Mouse (Mus musculus) adrenal gland, postnatal 4 days (tissue): ENCODE data around the gene Ccdc33. TPM values are rescaled to one million over a fixed set of nuclear protein-coding genes. Genes with fewer than 3 reads are reported as not detected.

Experiments
- DNase-seq, 2 experiments: peaks; one replicate each; pipeline ENCODE4 v3.0.0; 2021 to 2022; ENCODE audit warnings: low spot score in 2 of 2, mixed read lengths in 2 of 2
- long read RNA-seq, 2 experiments: library from polyadenylated mRNA; stranded (forward); transcript quantifications; one replicate each; pipeline ENCODE4 v2.0.0; 2021
- total RNA-seq, 2 experiments: library from RNA; stranded (reverse); gene quantifications; 2 replicates each; pipeline ENCODE4 v1.2.3; 2021

Gene Ccdc33
- total RNA-seq: under 1 TPM in 1 of 2 experiments, not detected in 1; 0.87 TPM
- long read RNA-seq, experiment 1: 0 reads
- long read RNA-seq, experiment 2: 0 reads

DNA sequence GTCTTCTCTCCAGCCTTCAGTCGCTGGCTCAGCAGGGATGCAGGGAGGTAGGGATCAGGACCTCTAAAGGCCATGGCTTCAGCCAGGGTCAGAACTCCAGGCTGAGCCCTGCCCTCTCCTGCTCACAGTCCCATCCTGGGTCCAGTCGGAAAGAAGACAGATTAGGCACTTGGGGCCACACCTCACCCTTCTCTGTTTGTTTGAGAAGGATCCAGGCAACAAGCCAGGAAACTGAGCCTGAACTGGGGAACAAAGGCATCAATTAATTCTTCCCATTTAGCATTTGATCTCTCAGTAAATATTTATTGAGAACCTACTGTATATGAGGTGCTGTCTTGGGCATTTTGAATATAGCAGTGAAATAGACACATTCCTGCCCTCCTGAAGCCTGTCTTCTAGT, at the start of gene Ccdc33:
Ccdc33 (minus strand) TSS at position 153 of the 400 bp plus-strand sequence.
- DNase-seq: no peak

DNA sequence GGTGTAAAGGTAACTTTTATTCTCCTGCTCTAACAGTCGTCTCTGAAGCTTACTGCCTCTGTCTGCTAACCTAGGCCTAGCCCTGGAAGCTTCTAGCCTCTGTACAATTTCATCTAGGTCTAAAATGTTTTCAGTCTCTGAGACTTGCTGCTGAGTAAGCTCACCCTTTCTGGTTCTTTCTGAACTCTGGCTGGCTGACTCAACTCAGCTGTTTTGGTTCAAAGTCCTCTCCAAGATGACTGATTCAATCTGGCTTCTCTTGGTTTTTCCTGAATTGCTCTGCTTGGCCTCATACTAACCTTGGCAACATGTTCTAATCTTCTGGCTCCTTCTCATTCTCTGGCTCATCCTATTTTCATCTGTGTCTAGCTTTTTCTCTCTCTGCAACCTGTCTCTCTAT, 47.2 kb upstream of the Ccdc33 start:
- no peak for DNase-seq

DNA sequence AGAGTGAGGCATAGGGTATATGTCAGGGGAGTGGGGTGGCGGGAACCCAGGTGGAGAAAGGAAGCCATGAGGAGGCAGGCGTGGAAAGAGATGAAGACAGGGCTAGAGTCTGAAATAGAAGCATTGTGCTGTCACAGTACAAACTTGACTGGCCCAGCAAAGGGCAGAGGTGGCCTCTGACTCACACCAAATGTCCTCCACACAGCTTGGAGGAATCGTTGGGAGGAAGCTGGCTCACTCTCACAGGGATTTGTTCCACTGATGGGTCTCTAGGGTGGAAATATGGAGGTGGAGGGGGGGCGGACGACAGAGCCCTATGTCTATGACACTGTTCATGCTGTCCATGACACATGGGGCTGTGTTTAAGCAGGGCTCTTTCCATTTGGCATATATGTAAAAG, 44.5 kb upstream of the Ccdc33 start:
- DNase-seq: no peak

DNA sequence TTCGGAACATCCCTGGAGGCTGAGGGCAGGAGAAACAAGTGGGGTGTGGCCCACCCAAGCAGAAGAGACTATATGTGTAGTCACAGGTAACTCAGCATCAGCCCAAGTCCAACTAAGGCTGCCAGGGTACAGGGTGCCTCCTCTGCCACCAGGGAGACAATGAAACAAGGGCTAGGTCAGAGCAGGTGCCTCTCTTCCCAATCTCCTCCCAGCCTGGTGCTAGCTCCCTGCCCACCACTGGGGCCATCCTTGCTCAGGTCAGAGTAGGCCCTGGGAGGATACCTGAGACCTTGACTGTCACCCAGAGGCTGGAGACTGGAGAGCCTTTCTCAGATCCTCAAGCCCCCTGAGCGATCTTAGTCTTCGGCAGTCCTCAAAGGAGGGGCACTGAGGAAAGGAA, 43.5 kb upstream of the Ccdc33 start:
- no peak for DNase-seq

DNA sequence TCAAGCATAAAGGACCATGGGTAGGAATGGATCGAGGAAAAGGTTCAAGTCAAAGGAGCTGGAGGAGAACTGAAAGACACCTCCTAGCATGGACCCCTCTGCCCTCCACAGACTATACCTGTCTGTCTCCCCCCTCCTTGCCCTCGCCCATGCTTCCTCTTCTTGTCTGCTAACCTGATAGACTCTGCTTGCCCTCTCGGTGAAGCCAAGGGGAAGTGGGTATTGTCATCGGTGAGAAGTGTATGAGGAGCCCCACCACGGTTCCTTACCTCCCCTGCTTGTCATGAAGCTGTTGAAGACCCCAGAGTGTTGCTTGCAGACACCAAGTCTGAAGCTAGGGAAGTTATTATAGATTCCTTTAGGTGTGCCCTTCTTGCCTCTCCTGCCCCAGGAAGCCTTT, 41.7 kb upstream of the Ccdc33 start:
- DNase-seq: no peak

DNA sequence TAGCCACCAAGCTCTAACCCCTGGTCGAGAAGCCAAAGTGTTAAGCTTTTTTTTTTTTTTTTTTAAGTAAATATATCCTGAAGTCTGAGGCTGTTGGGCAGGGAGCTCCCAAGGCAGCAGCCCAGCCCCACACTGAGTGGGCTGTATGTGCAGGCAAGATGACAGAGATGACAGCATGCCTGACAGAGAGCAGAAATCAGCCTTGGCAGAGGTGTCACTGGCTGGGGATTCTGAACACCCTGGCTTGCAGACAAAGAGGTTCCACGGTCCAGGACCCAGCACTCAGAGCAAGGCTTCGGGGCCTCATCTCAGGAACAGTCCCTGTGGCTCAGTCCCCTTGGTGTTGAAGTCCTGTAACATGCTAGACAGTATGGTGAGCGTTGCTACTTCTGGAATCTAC, 41.2 kb upstream of the Ccdc33 start:
- no peak for DNase-seq

DNA sequence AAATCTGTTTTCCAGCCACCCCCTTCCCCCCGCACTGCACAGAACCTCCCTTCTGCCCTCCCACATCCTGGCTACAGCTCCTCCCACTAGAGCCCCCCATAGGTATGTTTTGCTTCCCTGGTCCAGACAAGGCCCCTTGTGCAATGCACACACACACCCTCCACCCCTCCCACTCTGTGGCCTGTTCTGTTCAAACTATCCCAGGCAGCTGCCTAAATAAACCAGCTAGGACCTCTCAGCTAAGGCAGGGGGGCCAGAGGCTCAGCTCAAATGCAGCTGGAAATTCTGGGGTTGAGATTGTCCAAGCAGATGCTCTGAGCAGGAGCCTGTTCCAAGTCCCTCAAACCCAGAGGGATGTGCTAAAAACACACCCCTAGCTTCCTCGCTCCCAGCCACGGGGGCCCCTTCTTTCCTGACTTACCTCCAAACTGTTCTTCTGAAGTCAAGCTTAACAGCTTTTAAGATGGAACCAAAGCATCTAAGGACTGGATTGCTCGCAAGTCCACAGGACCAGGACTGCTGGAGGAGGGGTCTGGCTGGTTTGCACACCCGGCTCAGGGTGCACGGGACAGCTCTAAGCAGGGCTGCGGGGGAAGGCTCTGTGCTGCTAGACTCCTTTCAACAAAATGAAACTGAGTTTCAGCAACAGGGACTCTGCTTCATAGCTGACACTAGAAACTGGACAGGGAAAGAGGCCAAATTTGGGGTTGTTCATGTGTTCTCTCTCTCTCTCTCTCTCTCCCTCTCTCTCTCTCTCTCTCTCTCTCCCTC, 40.1 kb upstream of the Ccdc33 start:
- no peak for DNase-seq

DNA sequence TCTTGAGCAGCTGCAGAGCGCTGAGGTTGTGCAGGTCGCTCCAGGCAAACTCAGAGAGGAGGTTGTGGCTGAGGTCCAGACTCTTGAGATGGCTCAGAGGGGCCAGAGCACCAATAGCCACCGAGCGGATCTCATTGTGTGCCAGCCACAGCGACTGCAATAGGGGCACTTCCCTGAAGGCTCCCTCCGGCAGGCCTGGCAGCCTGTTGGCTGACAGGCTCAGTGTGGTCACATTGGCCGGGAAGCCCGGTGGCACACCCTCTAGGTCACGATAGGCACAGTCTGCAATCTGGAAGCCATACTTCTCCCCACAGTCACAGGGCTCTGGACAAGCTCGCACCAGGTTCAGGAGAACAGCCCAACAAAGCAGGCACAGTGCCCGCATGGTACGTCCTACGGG, 39.2 kb upstream of the Ccdc33 start:
- DNase-seq: no peak

DNA sequence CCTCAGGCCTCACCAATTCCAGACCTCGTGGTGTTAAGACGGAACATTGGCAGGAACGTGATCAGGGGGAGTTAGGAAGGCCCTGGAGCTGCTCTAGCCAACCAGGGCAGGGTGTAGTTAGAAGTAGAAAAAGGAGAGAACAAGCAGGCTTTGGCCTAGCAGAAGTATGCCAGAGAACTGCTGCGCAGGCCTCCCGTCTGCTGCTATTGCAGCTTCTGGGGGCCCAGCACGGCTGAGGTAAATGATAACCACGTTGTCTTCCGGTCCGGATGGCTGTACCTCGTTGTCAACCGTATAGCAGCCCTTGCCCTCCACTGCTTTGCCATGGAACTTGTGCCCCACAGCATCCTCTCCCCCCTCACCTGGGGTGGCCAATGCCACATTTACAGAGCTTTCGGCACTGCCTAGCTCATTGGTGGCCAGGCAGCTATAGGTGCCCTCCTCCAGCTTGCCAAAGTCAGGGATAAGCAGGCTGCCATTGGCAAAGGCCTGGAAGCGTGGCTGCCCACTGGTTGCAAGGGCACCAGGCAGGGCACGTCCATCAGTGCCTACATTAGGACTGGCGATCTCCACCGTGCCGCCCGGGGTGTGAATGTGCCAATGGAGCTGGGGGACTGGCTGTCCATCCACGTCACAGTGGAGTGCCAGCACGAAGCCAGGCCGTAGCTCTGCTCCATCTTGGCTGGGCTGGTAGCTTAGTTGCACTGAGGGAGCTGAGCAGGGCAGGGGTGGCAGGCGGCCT, 38.4 kb upstream of the Ccdc33 start:
- no peak for DNase-seq

DNA sequence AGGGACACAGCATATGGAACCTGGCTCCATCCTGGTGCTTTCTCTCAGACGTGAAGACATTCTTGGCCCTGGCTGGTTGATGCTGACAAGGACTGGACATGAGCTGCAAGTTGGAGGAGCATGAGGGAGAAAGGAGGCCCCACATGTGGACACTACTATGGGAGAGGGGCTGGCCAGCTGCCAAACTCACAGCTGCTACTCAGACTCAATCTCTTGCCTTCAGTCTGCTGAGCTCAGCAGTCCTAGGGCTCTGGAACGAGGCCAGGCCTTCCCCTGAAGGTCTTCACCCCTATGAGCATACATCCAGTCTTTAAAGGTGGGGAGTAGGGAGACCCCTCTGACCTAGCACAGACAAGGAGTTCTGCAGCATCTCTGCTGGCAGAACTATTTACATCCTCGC, 36.7 kb upstream of the Ccdc33 start:
- DNase-seq: no peak

DNA sequence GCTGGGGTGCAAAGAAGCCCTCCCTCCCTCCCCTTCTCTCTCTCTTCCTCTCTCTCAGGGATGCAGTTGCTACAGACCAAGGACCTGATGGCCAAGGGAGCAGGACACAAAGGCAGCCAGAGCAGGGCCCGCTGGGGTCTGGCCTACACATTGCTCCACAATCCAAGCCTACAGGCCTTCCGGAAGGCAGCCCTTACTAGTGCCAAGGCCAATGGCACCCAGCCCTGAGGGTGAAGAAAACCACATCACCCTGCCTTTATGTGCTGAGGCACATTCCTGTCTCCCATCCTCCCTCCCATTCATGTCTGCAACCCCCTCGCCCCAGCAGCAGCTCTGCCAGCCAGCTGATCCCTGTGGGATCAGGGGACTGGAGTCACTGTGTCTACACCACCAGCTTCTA, 34.5 kb upstream of the Ccdc33 start:
- no peak for DNase-seq

DNA sequence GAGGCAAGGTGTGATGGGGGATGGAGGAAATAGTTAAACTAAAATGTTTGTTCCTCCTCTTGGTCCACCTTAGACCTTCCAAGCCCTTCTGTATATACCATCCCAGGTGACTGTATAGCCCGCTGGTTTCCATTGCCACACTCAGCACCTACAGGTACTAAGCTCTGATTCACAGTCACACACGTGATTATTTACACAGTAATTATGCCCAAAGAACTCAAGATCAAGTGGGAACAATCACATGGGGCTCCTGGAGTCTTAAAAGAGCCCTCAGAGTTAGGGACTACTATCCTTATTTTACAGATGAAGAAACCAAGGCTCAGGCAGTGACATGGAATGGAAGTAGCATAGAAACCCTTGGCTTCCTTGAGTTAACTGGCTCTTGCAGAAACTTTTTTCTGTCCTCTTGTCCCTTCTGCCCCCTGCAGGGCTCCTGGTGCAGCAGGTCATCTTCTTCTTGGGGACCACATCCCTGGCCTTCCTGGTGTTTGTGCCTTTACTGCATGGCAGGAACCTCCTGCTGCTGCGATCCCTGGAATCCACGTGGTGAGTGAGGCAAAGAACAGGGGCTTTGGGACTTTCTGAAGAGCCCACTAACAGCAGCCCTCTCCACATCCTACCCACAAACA, 32.2 kb upstream of the Ccdc33 start:
- no peak for DNase-seq

DNA sequence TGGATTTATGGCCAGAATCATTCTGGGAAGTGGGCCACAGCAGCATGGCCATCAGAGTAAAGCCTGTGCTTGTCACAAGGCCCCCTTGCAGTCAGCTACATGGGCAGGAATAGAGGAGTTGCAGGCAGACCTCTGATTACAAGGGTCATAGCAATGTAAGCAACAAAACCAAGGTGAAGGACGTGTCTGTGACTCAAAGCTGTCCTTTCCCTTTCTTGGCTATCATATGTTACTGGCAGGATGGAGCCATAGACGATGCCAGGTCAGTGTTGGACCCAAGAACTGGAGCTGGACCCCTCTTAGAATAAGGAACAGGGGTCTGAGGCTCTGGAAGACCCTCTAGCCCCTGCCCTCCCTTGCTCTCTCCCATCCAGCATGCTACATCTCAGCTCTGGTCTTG, 30.2 kb upstream of the Ccdc33 start:
- no peak for DNase-seq

DNA sequence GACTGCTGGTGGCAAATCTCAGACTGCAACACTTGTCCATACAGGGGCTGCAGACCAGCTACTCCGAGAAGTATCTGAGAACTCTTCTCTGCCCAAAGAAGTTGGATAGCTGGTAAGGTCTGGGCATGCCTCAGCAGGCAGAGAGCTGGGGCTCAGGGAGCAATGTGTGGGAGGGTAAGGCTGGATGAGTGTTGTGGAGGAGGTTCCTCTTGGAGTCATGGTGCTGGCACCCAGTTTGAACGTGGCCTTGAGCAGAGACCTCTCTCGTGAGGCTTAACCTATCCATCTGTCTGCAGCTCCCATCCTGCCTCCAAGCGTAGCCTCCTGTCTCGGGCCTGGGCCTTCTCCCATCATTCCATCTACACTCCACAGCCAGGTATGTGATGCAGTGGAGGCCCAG, 26.8 kb upstream of the Ccdc33 start:
- DNase-seq: no peak

DNA sequence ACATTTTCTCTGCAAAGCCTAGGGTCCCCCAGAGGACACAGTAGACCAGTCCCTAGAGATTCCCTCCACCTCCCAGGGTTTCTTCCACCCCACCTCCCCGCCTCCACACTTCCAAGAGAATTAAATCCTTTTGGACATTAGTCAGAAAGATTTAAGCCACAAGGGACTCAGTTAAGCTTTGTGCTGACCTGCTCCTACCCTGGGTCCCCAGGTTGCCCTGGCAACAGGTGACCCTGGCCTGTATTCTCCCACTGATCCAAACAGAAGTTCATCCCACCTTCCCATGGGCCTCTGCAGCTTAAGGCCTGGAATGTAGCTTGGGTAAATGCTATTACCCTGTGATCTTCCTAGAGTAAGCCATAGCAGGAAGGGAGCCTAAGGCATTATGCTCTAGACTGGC, 26.0 kb upstream of the Ccdc33 start:
- no peak for DNase-seq

DNA sequence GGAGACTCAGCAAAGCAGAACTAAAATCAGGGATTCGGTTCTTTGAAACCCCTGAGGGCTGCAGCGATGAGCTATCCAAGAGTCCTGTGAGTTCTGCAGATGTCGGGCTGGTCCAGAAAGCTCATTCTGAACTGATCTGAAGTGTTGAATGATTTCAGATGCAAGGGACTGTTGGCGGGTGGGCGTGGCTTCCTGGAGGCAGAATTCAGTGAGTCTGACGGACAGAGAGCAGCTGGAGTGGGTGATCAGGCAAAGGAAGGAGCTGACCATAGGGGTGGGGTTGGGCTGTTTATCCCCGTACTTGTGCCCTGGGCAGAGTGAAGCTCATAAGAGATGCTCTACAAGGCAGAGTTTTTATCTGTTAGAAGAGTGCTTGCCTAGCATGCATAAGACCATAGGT, 24.8 kb upstream of the Ccdc33 start:
- no peak for DNase-seq

DNA sequence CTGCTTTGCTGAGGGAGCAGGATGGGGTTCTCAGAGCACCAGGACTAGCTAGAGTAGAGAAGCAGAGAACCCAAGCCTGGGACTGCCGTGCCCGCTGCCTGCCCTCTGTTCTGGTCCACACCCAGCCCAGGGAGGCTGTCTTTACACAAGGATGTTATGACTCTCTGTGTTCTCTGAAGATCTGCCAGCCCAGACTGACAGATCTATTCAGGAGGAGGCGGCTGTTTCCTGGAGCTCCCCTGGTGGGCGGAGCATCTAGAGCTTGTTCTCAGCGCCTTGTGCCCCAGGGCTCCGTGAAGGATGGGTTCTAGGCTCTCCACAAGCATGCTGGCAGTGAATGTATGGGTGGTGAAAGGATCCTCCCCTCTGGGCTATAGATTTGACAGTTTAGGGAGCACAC, 21.3 kb upstream of the Ccdc33 start:
- DNase-seq: no peak

DNA sequence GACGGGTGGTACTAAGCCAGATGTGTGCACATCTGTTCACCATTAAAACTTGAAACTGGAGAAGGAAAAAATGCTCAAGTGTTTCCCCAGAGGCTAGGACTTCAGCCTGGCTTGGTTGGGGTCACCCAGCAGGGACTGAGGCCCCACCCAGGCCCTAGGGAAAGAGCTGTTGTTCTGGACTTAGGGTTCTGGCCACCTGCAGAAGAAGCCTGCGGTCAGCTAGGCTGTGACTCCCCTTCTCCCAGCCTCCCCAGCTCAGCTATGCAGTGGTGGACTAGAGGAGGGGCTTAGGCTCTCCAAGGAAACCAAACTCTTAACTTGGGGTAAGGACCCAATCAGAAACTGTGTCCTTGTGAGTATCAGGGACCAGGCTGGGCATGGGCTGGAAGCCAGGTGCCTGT, 17.3 kb upstream of the Ccdc33 start:
- no peak for DNase-seq

DNA sequence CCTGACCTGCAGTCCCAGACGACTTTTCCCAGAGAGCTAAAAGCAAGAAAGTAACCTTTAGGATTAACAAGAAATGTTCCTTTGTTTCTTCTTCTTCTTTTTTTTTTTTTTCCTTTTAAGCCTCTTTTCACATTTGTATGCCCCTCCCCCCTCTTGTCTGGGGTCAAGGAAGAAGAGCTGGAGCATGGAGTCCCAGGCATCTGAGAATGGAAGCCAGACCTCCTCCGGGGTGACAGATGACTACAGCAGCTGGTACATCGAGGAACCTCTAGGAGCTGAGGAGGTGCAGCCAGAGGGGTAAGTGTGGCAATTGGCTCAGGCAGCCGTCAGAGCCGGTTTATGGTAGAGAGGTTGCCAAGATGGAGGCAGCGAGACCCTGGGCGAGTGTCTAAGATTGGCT, 16.3 kb upstream of the Ccdc33 start:
- no peak for DNase-seq

DNA sequence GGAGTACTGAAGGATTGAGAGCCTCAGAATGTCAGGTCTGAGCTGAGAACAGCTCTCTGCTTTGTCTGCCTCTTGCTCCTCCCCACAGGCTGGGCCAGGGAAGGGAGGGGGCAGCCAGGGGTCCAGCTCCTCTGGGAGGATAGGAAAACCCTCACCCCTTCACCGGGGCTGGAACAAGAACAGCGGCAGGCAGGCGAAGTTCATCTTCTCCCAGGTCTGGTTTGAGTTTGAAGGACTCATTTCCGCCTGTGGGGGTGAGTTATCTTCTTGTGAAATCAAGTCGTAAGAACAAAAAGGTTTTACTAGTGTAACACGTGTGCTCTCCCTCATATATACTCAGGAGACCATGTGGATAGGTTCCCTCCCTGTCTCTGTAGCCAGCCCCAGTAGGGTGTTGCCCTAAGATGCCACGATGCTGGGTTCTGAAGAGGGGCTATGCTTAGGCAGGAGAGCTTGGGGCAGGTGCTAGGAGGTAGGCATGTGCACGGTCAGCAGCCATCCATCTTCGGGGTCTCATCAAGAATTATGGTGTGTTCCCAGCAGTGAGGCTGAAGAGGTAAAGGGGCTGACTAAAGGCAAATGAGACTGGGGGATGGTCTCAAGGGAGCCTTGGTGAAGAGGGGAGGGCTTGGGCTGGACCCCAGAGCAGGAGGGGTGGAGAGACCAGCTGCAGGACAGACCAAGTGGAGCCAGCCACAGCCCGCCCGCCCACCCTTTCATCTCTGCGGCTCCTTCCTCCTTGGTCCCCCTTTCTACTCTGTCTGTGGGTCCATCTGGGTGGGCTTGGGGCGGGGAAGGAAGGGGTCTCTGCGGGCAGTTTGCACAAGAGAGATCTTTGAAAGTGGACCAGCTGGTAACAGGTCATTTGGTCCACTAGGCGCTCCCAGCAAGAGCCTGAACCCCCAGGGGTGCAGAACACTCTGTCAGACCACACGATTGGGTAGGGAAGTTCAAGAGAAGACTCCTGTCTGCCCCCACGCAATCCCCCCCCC, 15.6 kb upstream of the Ccdc33 start:
- DNase-seq: no peak

DNA sequence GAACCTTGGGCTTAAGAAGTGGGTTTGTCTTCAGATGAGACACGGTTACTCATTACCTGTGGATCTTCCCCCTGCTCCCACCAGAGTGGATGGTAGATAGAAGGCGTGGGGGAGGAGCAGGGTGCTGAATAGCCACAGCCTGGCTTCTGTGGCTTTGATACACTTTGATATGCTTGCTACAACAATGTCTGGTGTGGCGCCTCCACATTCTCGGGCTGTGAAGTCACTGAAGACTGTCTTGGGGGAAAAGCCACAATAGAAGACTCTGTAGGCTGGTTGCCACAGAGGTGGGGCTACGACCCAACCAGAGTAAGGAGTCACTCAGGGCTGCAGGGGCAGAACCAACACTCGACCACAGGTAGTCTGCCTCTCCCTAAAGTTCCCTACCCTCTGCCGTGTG, 13.1 kb upstream of the Ccdc33 start:
- DNase-seq: no peak
